Mouse (Mus musculus): ENCODE results near the gene Crxos. TPM values are rescaled to one million over a fixed set of nuclear protein-coding genes. Genes with fewer than 3 reads are reported as not detected.
A peak's percentile ranks its signal among the peaks of the same experiment; 100 is the strongest.

Crxos gene
- total RNA-seq, 2 experiments from 2014 or later = not detected

- intact Hi-C loops (cut with DNase I; ENCODE audit: low total_unique reads) = no loop called here
- no peak for DNase-seq
These were observed 37.5 kb downstream of the Crxos start for GRCm38 (mm10) chr7:15919947-15920346.

DNA sequence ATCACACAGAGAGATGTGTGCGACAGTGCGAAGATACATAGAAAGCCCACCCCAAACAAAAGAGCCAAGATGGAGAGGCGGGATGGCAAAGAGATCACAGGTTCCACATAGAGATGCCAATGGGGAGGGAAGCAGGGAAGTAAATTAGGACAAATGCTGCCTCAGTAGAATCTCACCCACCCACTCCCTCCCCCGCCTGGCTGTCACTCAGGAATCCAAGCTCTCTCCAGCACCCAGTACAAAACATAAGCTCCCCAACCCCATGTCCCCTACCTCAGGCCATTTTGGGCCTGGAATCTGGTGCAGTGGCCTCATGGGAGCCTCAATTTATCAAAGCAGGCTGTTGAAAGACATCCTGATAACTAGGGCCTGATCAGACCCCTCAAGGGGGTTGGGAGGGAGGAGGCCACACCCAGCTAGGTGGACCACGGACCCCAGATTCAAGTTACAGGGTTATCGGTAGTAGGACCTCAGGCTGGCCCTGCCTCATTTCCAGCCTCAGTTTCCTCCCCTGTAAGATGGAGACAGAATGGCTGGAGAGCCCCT is 38.3 kb downstream of the Crxos start:
- DNase-seq = no peak
- intact Hi-C loops (cut with DNase I; ENCODE audit: low total_unique reads) = no loop called here

- intact Hi-C loops (cut with DNase I; ENCODE audit: low total_unique reads) = no loop called here
- peak; percentile 62 for DNase-seq
These were observed 39.4 kb downstream of the Crxos start for GRCm38 (mm10) chr7:15921796-15922195.

- peak; percentile 91 for DNase-seq
- intact Hi-C loops (cut with DNase I; ENCODE audit: low total_unique reads) = no loop called here
These were observed 39.9 kb downstream of the Crxos start, which contains the start of gene Selenow for GRCm38 (mm10) chr7:15922220-15922773. TSS of gene Selenow (minus strand) at chr7:15922402.

DNA sequence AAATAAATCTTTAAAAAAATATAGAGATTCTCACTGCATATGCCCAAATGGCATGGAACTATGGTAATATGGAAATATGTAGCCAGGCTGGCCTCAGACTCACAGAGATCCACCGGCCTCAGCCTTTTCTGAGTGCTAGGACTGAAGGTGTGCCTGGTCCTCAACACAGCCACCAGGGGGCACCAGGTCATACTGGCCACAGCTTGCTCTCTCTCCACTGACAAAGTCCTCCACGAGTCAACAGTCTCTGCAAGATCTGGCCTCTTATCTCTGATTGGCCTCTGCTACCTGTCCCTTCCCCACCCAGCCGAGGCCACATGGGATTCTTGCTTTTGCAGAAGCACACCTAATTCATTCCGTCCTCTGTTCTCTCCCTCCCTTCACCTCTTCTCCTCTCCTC is 47.5 kb downstream of the Crxos start:
- DNase-seq = peak; percentile 74
- intact Hi-C loops (cut with DNase I; ENCODE audit: low total_unique reads) = loop anchor here (5.0 kb wide), 1 partner anchor 47 kb away; no protein-coding TSS in a partner anchor

- no peak for DNase-seq
- intact Hi-C loops (cut with DNase I; ENCODE audit: low total_unique reads) = loop anchor here (5.0 kb wide), 1 partner anchor 47 kb away; no protein-coding TSS in a partner anchor
These were observed 48.1 kb downstream of the Crxos start for GRCm38 (mm10) chr7:15930543-15930942.

- intact Hi-C loops (cut with DNase I; ENCODE audit: low total_unique reads) = loop anchor here (5.0 kb wide), 1 partner anchor 46 kb away; no protein-coding TSS in a partner anchor
These were observed 49.2 kb downstream of the Crxos start for GRCm38 (mm10) chr7:15931635-15932034.

GRCm38 (mm10) chr7:15933437-15934359 is 51.3 kb downstream of the Crxos start:
- intact Hi-C loops (cut with DNase I; ENCODE audit: low total_unique reads) = loop anchor here (5.0 kb wide), 1 partner anchor 44 kb away; no protein-coding TSS in a partner anchor
- peak; percentile 49 for DNase-seq

More at GRCm38 (mm10) chr7:15931635-15932034, 49.2 kb downstream of the Crxos start:
- DNase-seq = no peak

DNA sequence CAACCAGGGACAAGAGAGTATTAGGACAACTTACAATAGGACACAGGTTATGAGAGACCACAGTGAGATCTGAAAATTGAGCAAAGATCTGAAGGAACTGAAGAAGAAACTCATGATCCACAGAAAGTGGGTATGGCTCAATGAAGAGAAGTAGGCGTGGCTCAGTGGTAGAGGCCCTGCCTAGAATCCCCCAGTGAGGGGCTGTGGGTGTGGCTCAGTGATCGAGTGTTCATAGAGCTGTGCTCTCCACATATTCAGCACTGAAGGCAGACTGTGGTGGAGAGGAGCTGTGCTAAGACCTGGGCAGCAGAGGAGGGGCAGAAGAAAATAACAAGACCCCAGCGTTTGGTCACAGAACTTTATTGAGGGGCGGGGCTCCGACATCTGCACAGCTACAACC is 55.1 kb downstream of the Crxos start:
- no peak for DNase-seq
- intact Hi-C loops (cut with DNase I; ENCODE audit: low total_unique reads) = no loop called here

DNA sequence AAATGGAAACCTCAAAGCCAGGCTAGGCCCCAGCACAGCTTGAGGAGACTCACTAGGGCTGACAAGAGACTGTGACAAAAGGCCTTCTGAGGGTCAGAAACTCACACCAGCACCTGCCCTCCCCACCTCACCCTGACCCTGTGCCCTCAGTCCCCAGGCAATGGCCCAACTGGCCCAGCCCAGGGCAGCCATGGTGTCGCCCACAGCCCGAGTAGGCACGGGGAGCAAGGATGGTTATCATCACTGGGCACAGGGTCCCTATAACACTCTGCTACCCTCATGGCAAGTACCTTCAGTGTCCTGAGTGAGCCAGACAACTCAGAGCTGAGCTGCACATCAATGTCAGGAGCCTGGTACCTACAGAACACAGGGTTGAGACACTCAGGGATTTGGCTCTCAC is 56.2 kb downstream of the Crxos start:
- no peak for DNase-seq
- intact Hi-C loops (cut with DNase I; ENCODE audit: low total_unique reads) = no loop called here

- DNase-seq = no peak
- intact Hi-C loops (cut with DNase I; ENCODE audit: low total_unique reads) = no loop called here
These were observed 61.9 kb downstream of the Crxos start for GRCm38 (mm10) chr7:15944311-15944710.

- intact Hi-C loops (cut with DNase I; ENCODE audit: low total_unique reads) = loop anchor here (5.0 kb wide), 1 partner anchor 782 kb away; no protein-coding TSS in a partner anchor
- no peak for DNase-seq
These were observed 62.8 kb downstream of the Crxos start for GRCm38 (mm10) chr7:15945211-15945610.

DNA sequence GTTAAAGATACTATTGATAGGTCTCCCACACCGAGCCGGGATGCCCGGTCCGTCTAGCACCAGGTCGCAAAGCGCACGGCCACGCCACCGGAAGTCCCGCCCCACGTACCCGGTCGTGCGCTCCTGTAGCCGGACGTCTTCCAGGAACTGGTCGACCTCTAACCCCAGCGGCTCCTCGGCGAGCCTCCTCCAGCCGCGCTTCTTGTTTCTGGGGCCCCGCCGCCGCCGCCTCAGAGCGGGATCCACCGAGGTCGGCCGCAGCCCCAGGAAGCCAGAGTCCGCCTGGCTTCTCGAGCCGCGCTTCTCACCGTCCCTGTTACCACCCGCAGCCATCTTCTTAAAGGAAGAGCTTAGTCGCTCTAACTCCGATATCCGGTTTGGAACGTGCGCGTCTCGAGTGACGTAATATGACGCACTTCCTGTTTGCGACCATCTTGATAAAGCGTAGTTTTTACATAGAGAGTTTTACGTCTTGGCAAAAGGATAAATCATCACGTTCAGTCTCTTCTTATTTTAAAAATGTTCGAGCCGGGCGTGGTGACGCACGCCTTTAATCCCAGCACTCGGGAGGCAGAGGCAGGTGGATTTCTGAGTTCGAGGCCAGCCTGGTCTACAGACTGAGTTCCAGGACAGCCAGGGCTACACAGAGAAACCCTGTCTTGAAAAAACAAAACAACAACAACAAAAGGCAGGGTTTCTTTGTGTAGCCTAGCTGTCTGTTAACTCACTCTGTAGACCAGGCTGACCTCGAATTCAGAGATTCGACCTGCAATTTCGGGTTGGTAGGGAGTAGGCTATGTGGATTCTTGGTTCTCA is 63.5 kb downstream of the Crxos start, which contains the start of gene Nop53:
Gene Nop53, minus strand, starts transcription at position 354 of the 816 bp plus-strand sequence.
- DNase-seq = peak; percentile 90

DNA sequence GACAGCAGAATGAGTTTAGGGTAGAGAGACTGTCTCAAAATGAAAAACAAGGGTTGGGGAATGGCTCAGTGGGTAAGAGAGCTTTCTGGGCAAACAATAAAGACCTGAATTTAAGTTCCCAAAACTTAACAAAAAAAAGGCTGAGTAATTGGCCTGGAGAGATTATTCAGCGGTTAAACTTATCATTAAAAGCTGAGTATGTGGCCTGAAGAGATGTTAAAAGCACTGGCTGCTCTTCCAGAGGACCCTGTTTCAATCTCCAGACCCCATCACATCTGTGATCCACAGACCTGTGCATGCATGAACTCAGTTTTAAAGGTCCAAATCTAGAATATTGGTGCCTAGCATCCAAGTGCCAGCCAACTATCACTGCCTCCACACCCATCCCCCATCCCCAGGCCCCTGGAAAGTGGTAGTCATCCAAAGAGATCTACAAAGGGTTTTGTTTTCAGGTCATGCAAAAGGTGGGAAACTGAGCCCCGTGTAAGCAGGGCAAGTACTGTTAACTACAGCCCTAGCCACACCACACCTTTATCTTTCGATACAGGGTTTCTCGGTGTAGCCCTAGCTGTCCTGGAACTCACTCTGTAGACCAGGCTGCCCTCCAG is 65.3 kb downstream of the Crxos start:
- intact Hi-C loops (cut with DNase I; ENCODE audit: low total_unique reads) = loop anchor here (2.0 to 5.0 kb wide), 2 partner anchors 19 to 780 kb away; partner anchors contain the start of gene Ehd2
- DNase-seq = no peak

More for the DNA sequence above, 63.5 kb downstream of the Crxos start, which contains the start of gene Nop53:
- intact Hi-C loops (cut with DNase I; ENCODE audit: low total_unique reads) = loop anchor here (5.0 kb wide), 1 partner anchor 781 kb away; no protein-coding TSS in a partner anchor

DNA sequence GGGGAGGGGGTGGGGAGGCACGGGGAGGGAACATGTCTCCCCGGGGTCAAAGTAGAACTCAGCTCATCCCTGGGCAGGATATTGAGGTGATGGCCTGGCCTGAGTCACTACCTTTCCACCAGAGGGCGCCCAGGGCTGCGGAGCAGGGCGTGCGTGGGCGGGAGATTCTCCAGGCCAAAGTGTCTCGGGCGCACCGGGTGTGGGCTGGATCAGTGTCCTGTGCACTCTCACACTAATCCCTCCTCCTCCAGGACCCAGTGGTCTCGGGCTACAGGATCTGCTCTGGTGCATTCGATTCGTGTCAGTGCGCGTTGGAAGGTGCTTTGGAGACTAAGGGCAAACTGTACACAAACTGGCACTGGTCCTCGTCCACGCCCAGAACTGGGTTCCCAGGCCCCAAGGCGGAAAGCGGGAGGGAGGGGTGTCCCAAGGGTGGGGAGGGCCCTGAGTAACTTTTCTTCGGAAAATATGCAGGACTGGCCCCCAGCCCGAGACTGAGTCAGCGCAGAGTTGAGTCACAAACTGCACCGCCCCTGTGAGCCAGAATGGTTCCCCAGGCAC is 66.0 kb downstream of the Crxos start:
- peak; percentile 94 for DNase-seq
- intact Hi-C loops (cut with DNase I; ENCODE audit: low total_unique reads) = loop anchor here (2.0 to 5.0 kb wide), 2 partner anchors 18 to 779 kb away; partner anchors contain the start of gene Ehd2

DNA sequence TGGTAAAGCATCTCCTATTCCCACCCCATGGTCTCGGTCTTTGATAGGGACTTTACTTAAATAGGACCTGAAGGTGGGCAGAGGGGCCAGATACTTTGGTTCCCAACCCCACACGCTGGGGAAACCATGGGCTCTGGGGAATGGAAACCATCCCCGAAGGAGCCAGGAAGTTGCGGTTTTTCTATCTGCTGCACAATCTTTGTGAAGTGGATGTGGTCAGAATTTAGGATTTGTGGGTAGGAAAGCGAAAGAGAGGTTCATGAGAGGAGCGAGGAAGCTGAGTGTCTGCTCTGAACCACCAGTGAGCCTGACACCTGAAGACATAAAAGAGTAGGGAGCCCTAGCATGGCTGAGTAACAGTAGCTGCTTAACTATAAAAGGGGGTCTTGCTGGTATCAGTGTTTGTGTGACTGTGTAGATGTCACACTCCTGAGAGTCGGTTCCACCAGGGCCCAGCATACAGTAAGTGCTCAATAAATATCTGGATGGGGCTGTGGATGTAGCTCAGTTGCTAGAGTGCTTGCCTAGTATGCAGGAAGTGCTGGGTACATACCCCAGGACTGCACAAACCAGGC is 66.9 kb downstream of the Crxos start:
- intact Hi-C loops (cut with DNase I; ENCODE audit: low total_unique reads) = loop anchor here (2.0 to 5.0 kb wide), 2 partner anchors 17 to 778 kb away; partner anchors contain the start of gene Ehd2

DNA sequence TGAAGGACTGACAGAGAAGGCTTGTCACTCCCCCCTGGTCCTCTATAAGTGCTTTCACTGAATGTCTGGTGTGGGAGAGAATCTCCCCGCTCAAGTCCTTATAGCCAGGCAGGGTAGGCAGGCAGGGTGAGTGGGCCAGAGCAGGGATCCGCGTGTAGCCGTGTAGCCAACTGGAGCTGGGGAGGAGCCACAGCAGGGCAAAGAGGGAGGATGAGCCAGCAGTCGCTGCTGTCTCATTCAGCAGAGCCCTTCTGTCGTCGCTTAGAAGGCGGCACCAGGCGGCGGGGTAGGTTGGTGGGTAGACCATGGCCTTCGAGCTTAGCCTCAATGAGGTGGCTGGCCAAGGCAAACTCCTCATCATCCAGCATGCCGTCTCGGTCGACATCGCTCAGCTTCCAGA is 67.6 kb downstream of the Crxos start:
- no peak for DNase-seq
- intact Hi-C loops (cut with DNase I; ENCODE audit: low total_unique reads) = no loop called here

More for the DNA sequence above, 66.9 kb downstream of the Crxos start:
- no peak for DNase-seq

GRCm38 (mm10) chr7:15952416-15952815 is 70.0 kb downstream of the Crxos start:
- intact Hi-C loops (cut with DNase I; ENCODE audit: low total_unique reads) = no loop called here

More at GRCm38 (mm10) chr7:15952416-15952815, 70.0 kb downstream of the Crxos start:
- DNase-seq = no peak

Measured in gastrocnemius, postnatal 14 days (tissue).